Mouse (Mus musculus): Measurements from ENCODE around the gene C8g. TPM values are rescaled to one million over a fixed set of nuclear protein-coding genes. Genes with fewer than 3 reads are reported as not detected.

The C8g gene
- polyA plus RNA-seq, 1 experiment from 2014 or later, result 5.6 TPM

GRCm38 (mm10) chr2:25536531-25536930, 35.0 kb upstream of the C8g start:
- no peak for DNase-seq (ENCODE audit: low spot score)
- H3K27me3 ChIP-seq (ENCODE audit: control insufficient read depth, insufficient read depth, low read length), result no peaks in the 10 kb centered on the region
- H3K9me3 ChIP-seq (ENCODE audit: control insufficient read depth, low read length), result no peaks in the 10 kb centered on the region
- no peak for ATAC-seq (ENCODE audit: insufficient number of reproducible peaks, low FRiP score, low TSS enrichment, low read depth)
- no peak overlapping the region for H3K4me2 ChIP-seq (ENCODE audit: low read depth, severe bottlenecking)
- no peak overlapping the region for H3K27ac ChIP-seq (replicated peaks; ENCODE audit: low read depth, low read length)
- WGBS, result 93% methylated on average over 8 of the region's 8 CpGs
- no peak overlapping the region for H3K9ac ChIP-seq (ENCODE audit: low read length)
- H3K36me3 ChIP-seq (ENCODE audit: control insufficient read depth, insufficient read depth, low read length), result peaks cover 11% of the 10 kb centered on the region
- 0 out of 2 replicates have a peak, but pooled peaks cover under 1% of the 10 kb centered on the region for H3K4me1 ChIP-seq (ENCODE audit: control insufficient read depth, insufficient read depth, low read length)
- no peak overlapping the region for H3K4me3 ChIP-seq (ENCODE audit: low read depth, low read length)

- Histone ChIP-seq H3K4me3 (ENCODE audit: low read depth, low read length) (no peak overlapping the region), H3K4me2 (ENCODE audit: low read depth, severe bottlenecking) (no peak overlapping the region), H3K9ac (ENCODE audit: low read length) (no peak overlapping the region), H3K27me3 (ENCODE audit: control insufficient read depth, insufficient read depth, low read length) (no peaks in the 10 kb centered on the region), H3K4me1 (ENCODE audit: control insufficient read depth, insufficient read depth, low read length) (no peaks in the 10 kb centered on the region), H3K9me3 (ENCODE audit: control insufficient read depth, low read length) (no peaks in the 10 kb centered on the region), H3K36me3 (ENCODE audit: control insufficient read depth, insufficient read depth, low read length) (peaks cover 16% of the 10 kb centered on the region), H3K27ac (replicated peaks; ENCODE audit: low read depth, low read length) (no peak overlapping the region)
- 89% methylated on average over 2 of the region's 2 CpGs for WGBS
- DNase-seq (ENCODE audit: low spot score) (no peak), ATAC-seq (ENCODE audit: insufficient number of reproducible peaks, low FRiP score, low TSS enrichment, low read depth) (no peak)
Observed at GRCm38 (mm10) chr2:25534866-25535182, 33.3 kb upstream of the C8g start.

- H3K36me3 ChIP-seq (ENCODE audit: control insufficient read depth, insufficient read depth, low read length), result peaks cover 16% of the 10 kb centered on the region
- H3K4me3 ChIP-seq (ENCODE audit: low read depth, low read length), result no peak overlapping the region
- H3K4me2 ChIP-seq (ENCODE audit: low read depth, severe bottlenecking), result no peak overlapping the region
- H3K27me3 ChIP-seq (ENCODE audit: control insufficient read depth, insufficient read depth, low read length), result no peaks in the 10 kb centered on the region
- H3K9me3 ChIP-seq (ENCODE audit: control insufficient read depth, low read length), result no peaks in the 10 kb centered on the region
- H3K27ac ChIP-seq (replicated peaks; ENCODE audit: low read depth, low read length), result no peak overlapping the region
- 90% methylated on average over 3 of the region's 3 CpGs for WGBS
- ATAC-seq (ENCODE audit: insufficient number of reproducible peaks, low FRiP score, low TSS enrichment, low read depth), result no peak
- DNase-seq (ENCODE audit: low spot score), result no peak
- no peak overlapping the region for H3K9ac ChIP-seq (ENCODE audit: low read length)
- H3K4me1 ChIP-seq (ENCODE audit: control insufficient read depth, insufficient read depth, low read length), result no peaks in the 10 kb centered on the region
Observed at GRCm38 (mm10) chr2:25534178-25534865, 32.8 kb upstream of the C8g start.

- H3K9ac ChIP-seq (ENCODE audit: low read length), result no peak overlapping the region
- WGBS, result 93% methylated on average over 2 of the region's 2 CpGs
Observed at GRCm38 (mm10) chr2:25533707-25534106, 32.2 kb upstream of the C8g start.

GRCm38 (mm10) chr2:25526510-25527302, 25.2 kb upstream of the C8g start:
- no peaks in the 10 kb centered on the region for H3K4me1 ChIP-seq (ENCODE audit: control insufficient read depth, insufficient read depth, low read length)
- no peak overlapping the region for H3K4me2 ChIP-seq (ENCODE audit: low read depth, severe bottlenecking)
- peaks cover 52% of the 10 kb centered on the region for H3K36me3 ChIP-seq (ENCODE audit: control insufficient read depth, insufficient read depth, low read length)
- 89% methylated on average over 9 of the region's 9 CpGs for WGBS
- no peaks in the 10 kb centered on the region for H3K9me3 ChIP-seq (ENCODE audit: control insufficient read depth, low read length)
- ATAC-seq (ENCODE audit: insufficient number of reproducible peaks, low FRiP score, low TSS enrichment, low read depth) (no peak), DNase-seq (ENCODE audit: low spot score) (no peak)
- no peak overlapping the region for H3K4me3 ChIP-seq (ENCODE audit: low read depth, low read length)
- no peaks in the 10 kb centered on the region for H3K27me3 ChIP-seq (ENCODE audit: control insufficient read depth, insufficient read depth, low read length)
- H3K27ac ChIP-seq (replicated peaks; ENCODE audit: low read depth, low read length), result no peak overlapping the region
- H3K9ac ChIP-seq (ENCODE audit: low read length), result no peak overlapping the region

More at GRCm38 (mm10) chr2:25533707-25534106, 32.2 kb upstream of the C8g start:
- DNase-seq (ENCODE audit: low spot score) (no peak), ATAC-seq (ENCODE audit: insufficient number of reproducible peaks, low FRiP score, low TSS enrichment, low read depth) (no peak)
- no peak overlapping the region for H3K27ac ChIP-seq (replicated peaks; ENCODE audit: low read depth, low read length)
- no peaks in the 10 kb centered on the region for H3K27me3 ChIP-seq (ENCODE audit: control insufficient read depth, insufficient read depth, low read length)
- H3K4me1 ChIP-seq (ENCODE audit: control insufficient read depth, insufficient read depth, low read length), result no peaks in the 10 kb centered on the region
- H3K4me2 ChIP-seq (ENCODE audit: low read depth, severe bottlenecking), result no peak overlapping the region
- H3K36me3 ChIP-seq (ENCODE audit: control insufficient read depth, insufficient read depth, low read length), result peaks cover 18% of the 10 kb centered on the region
- H3K4me3 ChIP-seq (ENCODE audit: low read depth, low read length), result no peak overlapping the region
- H3K9me3 ChIP-seq (ENCODE audit: control insufficient read depth, low read length), result no peaks in the 10 kb centered on the region

- DNase-seq (ENCODE audit: low spot score) (no peak), ATAC-seq (ENCODE audit: insufficient number of reproducible peaks, low FRiP score, low TSS enrichment, low read depth) (no peak)
- 65% methylated on average over 3 of the region's 3 CpGs for WGBS
- no peak overlapping the region for H3K4me3 ChIP-seq (ENCODE audit: low read depth, low read length)
- H3K27ac ChIP-seq (replicated peaks; ENCODE audit: low read depth, low read length), result no peak overlapping the region
- H3K4me1 ChIP-seq (ENCODE audit: control insufficient read depth, insufficient read depth, low read length), result no peaks in the 10 kb centered on the region
- H3K36me3 ChIP-seq (ENCODE audit: control insufficient read depth, insufficient read depth, low read length), result peaks cover 3% of the 10 kb centered on the region; the same call in 1 of the 2 replicates
- H3K9me3 ChIP-seq (ENCODE audit: control insufficient read depth, low read length), result no peaks in the 10 kb centered on the region
- H3K9ac ChIP-seq (ENCODE audit: low read length), result no peak overlapping the region
- no peak overlapping the region for H3K4me2 ChIP-seq (ENCODE audit: low read depth, severe bottlenecking)
- H3K27me3 ChIP-seq (ENCODE audit: control insufficient read depth, insufficient read depth, low read length), result no peaks in the 10 kb centered on the region
Observed at GRCm38 (mm10) chr2:25509912-25510311, 8.4 kb upstream of the C8g start.

GRCm38 (mm10) chr2:25506964-25507363, 5.4 kb upstream of the C8g start:
- Histone ChIP-seq H3K4me2 (ENCODE audit: low read depth, severe bottlenecking) (no peak overlapping the region), H3K9ac (ENCODE audit: low read length) (no peak overlapping the region), H3K27ac (replicated peaks; ENCODE audit: low read depth, low read length) (no peak overlapping the region), H3K9me3 (ENCODE audit: control insufficient read depth, low read length) (no peaks in the 10 kb centered on the region), H3K36me3 (ENCODE audit: control insufficient read depth, insufficient read depth, low read length) (peaks cover 9% of the 10 kb centered on the region; the same call in 1 of the 2 replicates), H3K4me1 (ENCODE audit: control insufficient read depth, insufficient read depth, low read length) (no peaks in the 10 kb centered on the region), H3K27me3 (ENCODE audit: control insufficient read depth, insufficient read depth, low read length) (no peaks in the 10 kb centered on the region), H3K4me3 (ENCODE audit: low read depth, low read length) (no peak overlapping the region)
- ATAC-seq (ENCODE audit: insufficient number of reproducible peaks, low FRiP score, low TSS enrichment, low read depth) (no peak), DNase-seq (ENCODE audit: low spot score) (no peak)
- WGBS, result 27% methylated on average over 5 of the region's 5 CpGs

GRCm38 (mm10) chr2:25505860-25506259, 4.3 kb upstream of the C8g start:
- no peak overlapping the region for H3K27ac ChIP-seq (replicated peaks; ENCODE audit: low read depth, low read length)
- no peak overlapping the region for H3K9ac ChIP-seq (ENCODE audit: low read length)
- ATAC-seq (ENCODE audit: insufficient number of reproducible peaks, low FRiP score, low TSS enrichment, low read depth) (no peak), DNase-seq (ENCODE audit: low spot score) (no peak)
- WGBS, result 94% methylated on average over 4 of the region's 4 CpGs
- H3K27me3 ChIP-seq (ENCODE audit: control insufficient read depth, insufficient read depth, low read length), result no peaks in the 10 kb centered on the region
- H3K36me3 ChIP-seq (ENCODE audit: control insufficient read depth, insufficient read depth, low read length), result peaks cover 9% of the 10 kb centered on the region; the same call in 1 of the 2 replicates
- H3K4me1 ChIP-seq (ENCODE audit: control insufficient read depth, insufficient read depth, low read length), result peaks cover 7% of the 10 kb centered on the region
- no peak overlapping the region for H3K4me2 ChIP-seq (ENCODE audit: low read depth, severe bottlenecking)
- no peaks in the 10 kb centered on the region for H3K9me3 ChIP-seq (ENCODE audit: control insufficient read depth, low read length)
- no peak overlapping the region for H3K4me3 ChIP-seq (ENCODE audit: low read depth, low read length)

Measured in limb, embryonic 11.5 days (tissue).